Mouse (Mus musculus) cerebellum, adult 2 months (tissue): ENCODE data around the gene Tet1.
"Not testable (repeated sequence)": the region's sequence is repeated elsewhere in the genome, so short reads cannot be mapped to it uniquely, and the experiment has no call there.

ENCODE experiments used
- CTCF ChIP-seq: fragments of 200-500 bp; IDR thresholded peaks from 2 replicates; pipeline ENCODE4 v1.5.1; 2011; ENCODE audit warnings: low read depth, mild to moderate bottlenecking, control low read depth, low read length, moderate library complexity, borderline replicate concordance; ENCODE audit not compliant: insufficient read depth
- POLR2A ChIP-seq: fragments of 200-500 bp; IDR thresholded peaks from 2 replicates; pipeline ENCODE4 v1.6.1; 2011; ENCODE audit warnings: low read length, control low read depth, borderline replicate concordance; ENCODE audit not compliant: insufficient read depth

GRCm38 (mm10) chr10:62908896-62909295, at the start of gene Tet1:
- not testable (repeated sequence) for TF ChIP-seq CTCF, POLR2A
